ENCODE assay signal across 10 mouse cellular contexts in genomic region chr1:79751186-79751585, GRCm38 (mm10). TPM values are rescaled to one million over a fixed set of nuclear protein-coding genes. Genes with fewer than 3 reads are reported as not detected.
DNase-seq lines count a peak whose midpoint lies in the region; ATAC-seq and TF ChIP-seq lines count a peak whose summit lies in the region.
"Had no signal": no experiment of that assay in that cellular context is flagged by ENCODE, and none has a peak within 500 bp of the region (broad histone marks: within the 10 kb centered on the region; RNA-seq: fewer than 3 reads in every experiment).

No protein-coding gene starts in this region.

- H3K9me3 ChIP-seq in midbrain, embryonic 11.5 days (ENCODE audit: control insufficient read depth, low read length), result no peaks in the 10 kb centered on the region; the same call in 1 of the 2 replicates
- H3K9me3 ChIP-seq in midbrain, embryonic 15.5 days, result no peaks in the 10 kb centered on the region
- H3K9me3 ChIP-seq in kidney, embryonic 16.5 days (ENCODE audit: low read length), result 0 out of 2 replicates have a peak, but pooled peaks cover 3% of the 10 kb centered on the region
- H3K9me3 ChIP-seq in hindbrain, embryonic 13.5 days, result no peaks in the 10 kb centered on the region

- intact Hi-C loops in heart, adult 2 months (cut with DNase I), result loop anchor here (10.0 kb wide), 1 partner anchor 584 kb away; no protein-coding TSS in a partner anchor
- intact Hi-C loops in left cerebral cortex, adult 2 months (cut with DNase I), result no loop called here

- no peak for TF ChIP-seq EP300 in heart, adult 2 months (IDR thresholded peaks at IDR 0.05; ENCODE audit: insufficient read depth, low read depth, low read length)

- no peak for ATAC-seq in midbrain, embryonic 11.5 days (ENCODE audit: low FRiP score)
- ATAC-seq in midbrain, embryonic 15.5 days (replicated peaks), result no peak
- no peak for ATAC-seq in kidney, embryonic 16.5 days (ENCODE audit: low FRiP score, low TSS enrichment)
- no peak for ATAC-seq in hindbrain, embryonic 13.5 days (ENCODE audit: low FRiP score)
- ATAC-seq: forebrain, embryonic 13.5 days had no signal

- H3K79me2 ChIP-seq in heart, adult 2 months (replicated peaks; ENCODE audit: control insufficient read depth, insufficient read depth, low read length), result 0 out of 2 replicates have a peak, but pooled peaks cover 2% of the 10 kb centered on the region

- TF ChIP-seq POLR2A in heart, adult 2 months (IDR thresholded peaks at IDR 0.05; ENCODE audit: insufficient read depth, low read depth, low read length), result no peak

- H3K4me2 ChIP-seq in midbrain, embryonic 11.5 days, result no peak overlapping the region
- H3K4me2 ChIP-seq in midbrain, embryonic 15.5 days, result no peak overlapping the region
- no peak overlapping the region for H3K4me2 ChIP-seq in kidney, embryonic 16.5 days (replicated peaks; ENCODE audit: low read depth, low read length)
- H3K4me2 ChIP-seq in hindbrain, embryonic 13.5 days, result no peak overlapping the region
- H3K4me2 ChIP-seq: forebrain, embryonic 13.5 days had no signal

- peak; percentile 56 for DNase-seq in midbrain, embryonic 11.5 days (ENCODE audit: low spot score, missing footprints)
- peak in 1 of 2 experiments; percentile 22 for DNase-seq in heart, adult 2 months
- DNase-seq in naive thymus-derived CD4-positive, alpha-beta T cell, adult 2 months (ENCODE audit: low read depth), result peak; percentile 68
- no peak for DNase-seq in left cerebral cortex, adult 2 months (ENCODE audit: extremely low spot score in 1 of 2, low spot score in 2 of 2)
- DNase-seq in right cerebral cortex, postnatal 14 days, result no peak

- no peak overlapping the region for H3K4me3 ChIP-seq in midbrain, embryonic 11.5 days (ENCODE audit: low read depth, low read length)
- no peak overlapping the region for H3K4me3 ChIP-seq in midbrain, embryonic 15.5 days
- no peak overlapping the region for H3K4me3 ChIP-seq in heart, adult 2 months
- no peak overlapping the region for H3K4me3 ChIP-seq in kidney, embryonic 16.5 days (ENCODE audit: low read length)
- H3K4me3 ChIP-seq in left cerebral cortex, adult 2 months, result no peak overlapping the region
- no peak overlapping the region for H3K4me3 ChIP-seq in hindbrain, embryonic 13.5 days
- H3K4me3 ChIP-seq: forebrain, embryonic 13.5 days had no signal

- no peaks in the 10 kb centered on the region for H3K27me3 ChIP-seq in midbrain, embryonic 11.5 days (ENCODE audit: control insufficient read depth, insufficient read depth, low read length)
- no peaks in the 10 kb centered on the region for H3K27me3 ChIP-seq in midbrain, embryonic 15.5 days (replicated peaks)
- H3K27me3 ChIP-seq in heart, adult 2 months (ENCODE audit: control insufficient read depth, insufficient read depth, low read length), result no peaks in the 10 kb centered on the region
- H3K27me3 ChIP-seq in kidney, embryonic 16.5 days (ENCODE audit: insufficient read depth, low read length), result no peaks in the 10 kb centered on the region
- no peaks in the 10 kb centered on the region for H3K27me3 ChIP-seq in hindbrain, embryonic 13.5 days
- H3K27me3 ChIP-seq: forebrain, embryonic 13.5 days had no signal

- no peaks in the 10 kb centered on the region for H3K36me3 ChIP-seq in midbrain, embryonic 11.5 days (ENCODE audit: control insufficient read depth, insufficient read depth, low read length)
- peaks cover 16% of the 10 kb centered on the region; the same call in 1 of the 2 replicates for H3K36me3 ChIP-seq in midbrain, embryonic 15.5 days (replicated peaks)
- H3K36me3 ChIP-seq in heart, adult 2 months (ENCODE audit: control insufficient read depth, insufficient read depth, low read length), result peaks cover 13% of the 10 kb centered on the region
- H3K36me3 ChIP-seq in kidney, embryonic 16.5 days (ENCODE audit: insufficient read depth, low read length), result 0 out of 2 replicates have a peak, but pooled peaks cover 6% of the 10 kb centered on the region
- peaks cover 24% of the 10 kb centered on the region for H3K36me3 ChIP-seq in hindbrain, embryonic 13.5 days

- H3K9ac ChIP-seq in midbrain, embryonic 11.5 days (ENCODE audit: low read length), result no peak overlapping the region
- no peak overlapping the region for H3K9ac ChIP-seq in midbrain, embryonic 15.5 days
- no peak overlapping the region for H3K9ac ChIP-seq in heart, adult 2 months (ENCODE audit: low read depth, low read length)
- no peak overlapping the region for H3K9ac ChIP-seq in kidney, embryonic 16.5 days (replicated peaks; ENCODE audit: low read length)
- no peak overlapping the region for H3K9ac ChIP-seq in hindbrain, embryonic 13.5 days
- H3K9ac ChIP-seq: forebrain, embryonic 13.5 days had no signal

- TF ChIP-seq CTCF in heart, adult 2 months (IDR thresholded peaks at IDR 0.05), result no peak
- TF ChIP-seq CTCF in left cerebral cortex, adult 2 months (IDR thresholded peaks at IDR 0.05), result no peak

- H3K4me1 ChIP-seq in midbrain, embryonic 11.5 days (ENCODE audit: control insufficient read depth, insufficient read depth, low read length), result no peaks in the 10 kb centered on the region
- H3K4me1 ChIP-seq in midbrain, embryonic 15.5 days, result no peaks in the 10 kb centered on the region
- H3K4me1 ChIP-seq in heart, adult 2 months (ENCODE audit: control insufficient read depth, insufficient read depth, low read length), result peaks cover 17% of the 10 kb centered on the region
- H3K4me1 ChIP-seq in kidney, embryonic 16.5 days (ENCODE audit: insufficient read depth, low read length), result 0 out of 2 replicates have a peak, but pooled peaks cover 3% of the 10 kb centered on the region
- H3K4me1 ChIP-seq in hindbrain, embryonic 13.5 days (replicated peaks), result no peaks in the 10 kb centered on the region
- H3K4me1 ChIP-seq: forebrain, embryonic 13.5 days had no signal

- no peak overlapping the region for H3K27ac ChIP-seq in midbrain, embryonic 11.5 days (ENCODE audit: low read depth, low read length)
- no peak overlapping the region for H3K27ac ChIP-seq in midbrain, embryonic 15.5 days
- H3K27ac ChIP-seq in heart, adult 2 months, result peak overlapping the region; percentile 51
- peak overlapping the region; percentile 50; the same call in 1 of the 2 replicates for H3K27ac ChIP-seq in kidney, embryonic 16.5 days (ENCODE audit: low read length)
- no peak overlapping the region for H3K27ac ChIP-seq in left cerebral cortex, adult 2 months
- H3K27ac ChIP-seq in hindbrain, embryonic 13.5 days, result no peak overlapping the region
- H3K27ac ChIP-seq: forebrain, embryonic 13.5 days; macrophage had no signal

- 92% methylated on average over 5 of the region's 5 CpGs for WGBS in midbrain, embryonic 11.5 days
- 87% methylated on average over 5 of the region's 5 CpGs for WGBS in midbrain, embryonic 15.5 days
- 35% methylated on average over 5 of the region's 5 CpGs for WGBS in heart, adult 2 months
- WGBS in kidney, embryonic 16.5 days, result 77% methylated on average over 5 of the region's 5 CpGs
- WGBS in hindbrain, embryonic 13.5 days, result 89% methylated on average over 5 of the region's 5 CpGs

RNA-seq across cellular contexts. Expression of gene Mrpl44, which starts 24.6 kb away (rescaled TPM):
- polyA plus RNA-seq in midbrain, embryonic 11.5 days (2014; fragmentation: Nextera tagmentation; extraction: Ambion mirVana), result 57.7 and 60.8 TPM in 2 replicates
- polyA plus RNA-seq in midbrain, embryonic 15.5 days (2015; fragmentation: Nextera tagmentation; extraction: Ambion mirVana), result 41.2 and 41.3 TPM in 2 replicates
- total RNA-seq in heart, adult 2 months (2021), result 10 to 100 TPM; 61.5 to 66.6 TPM
- 29.4 and 34.1 TPM in 2 replicates for polyA plus RNA-seq in heart, adult 2 months (2012; rRNA removed)
- 63.0 and 66.3 TPM in 2 replicates for polyA plus RNA-seq in kidney, embryonic 16.5 days (2015; fragmentation: Nextera tagmentation; extraction: Ambion mirVana)
- total RNA-seq in left cerebral cortex, adult 2 months (2021), result 10 to 100 TPM; 26.9 to 28.8 TPM
- 46.2 and 47.9 TPM in 2 replicates for polyA plus RNA-seq in hindbrain, embryonic 13.5 days (2015; fragmentation: Nextera tagmentation; extraction: Ambion mirVana)

RNA-seq across cellular contexts. Expression of gene Wdfy1, which starts 24.8 kb away (rescaled TPM):
- polyA plus RNA-seq in midbrain, embryonic 11.5 days (2014; fragmentation: Nextera tagmentation; extraction: Ambion mirVana), result 47.1 and 49.1 TPM in 2 replicates
- 153 TPM in 2 replicates for polyA plus RNA-seq in midbrain, embryonic 15.5 days (2015; fragmentation: Nextera tagmentation; extraction: Ambion mirVana)
- 10 to 100 TPM; 14.0 to 14.9 TPM for total RNA-seq in heart, adult 2 months (2021)
- polyA plus RNA-seq in heart, adult 2 months (2012; rRNA removed), result 15.8 and 23.5 TPM in 2 replicates
- polyA plus RNA-seq in kidney, embryonic 16.5 days (2015; fragmentation: Nextera tagmentation; extraction: Ambion mirVana), result 53.2 and 54.2 TPM in 2 replicates
- total RNA-seq in left cerebral cortex, adult 2 months (2021), result 10 to 100 TPM; 43.7 to 45.9 TPM
- polyA plus RNA-seq in hindbrain, embryonic 13.5 days (2015; fragmentation: Nextera tagmentation; extraction: Ambion mirVana), result 112 and 116 TPM in 2 replicates

Comparison
In these comparisons a context has a peak if more than half of its experiments do, and no peak if none do; other contexts are left out.
1. DNase-seq: peak in midbrain, embryonic 11.5 days (single experiment) and naive thymus-derived CD4-positive, alpha-beta T cell, adult 2 months (single experiment); none in left cerebral cortex, adult 2 months (0 of 2) and right cerebral cortex, postnatal 14 days (single experiment).
2. H3K27ac ChIP-seq: peak in heart, adult 2 months (single experiment) and kidney, embryonic 16.5 days (single experiment); none in midbrain, embryonic 11.5 days (single experiment), midbrain, embryonic 15.5 days (single experiment), left cerebral cortex, adult 2 months (single experiment) and hindbrain, embryonic 13.5 days (single experiment).